Mouse (Mus musculus): ENCODE data around the gene Hist1h2ah. TPM values are rescaled to one million over a fixed set of nuclear protein-coding genes. Genes with fewer than 3 reads are reported as not detected.
A peak's percentile ranks its signal among the peaks of the same experiment; 100 is the strongest.
"Not testable (repeated sequence)": the region's sequence is repeated elsewhere in the genome, so short reads cannot be mapped to it uniquely, and the experiment has no call there.

The Hist1h2ah gene
- polyA plus RNA-seq (2014; fragmentation: Nextera tagmentation; extraction: Ambion mirVana) = 10.1 TPM in 1 of 2 replicates, not detected in the other

DNA sequence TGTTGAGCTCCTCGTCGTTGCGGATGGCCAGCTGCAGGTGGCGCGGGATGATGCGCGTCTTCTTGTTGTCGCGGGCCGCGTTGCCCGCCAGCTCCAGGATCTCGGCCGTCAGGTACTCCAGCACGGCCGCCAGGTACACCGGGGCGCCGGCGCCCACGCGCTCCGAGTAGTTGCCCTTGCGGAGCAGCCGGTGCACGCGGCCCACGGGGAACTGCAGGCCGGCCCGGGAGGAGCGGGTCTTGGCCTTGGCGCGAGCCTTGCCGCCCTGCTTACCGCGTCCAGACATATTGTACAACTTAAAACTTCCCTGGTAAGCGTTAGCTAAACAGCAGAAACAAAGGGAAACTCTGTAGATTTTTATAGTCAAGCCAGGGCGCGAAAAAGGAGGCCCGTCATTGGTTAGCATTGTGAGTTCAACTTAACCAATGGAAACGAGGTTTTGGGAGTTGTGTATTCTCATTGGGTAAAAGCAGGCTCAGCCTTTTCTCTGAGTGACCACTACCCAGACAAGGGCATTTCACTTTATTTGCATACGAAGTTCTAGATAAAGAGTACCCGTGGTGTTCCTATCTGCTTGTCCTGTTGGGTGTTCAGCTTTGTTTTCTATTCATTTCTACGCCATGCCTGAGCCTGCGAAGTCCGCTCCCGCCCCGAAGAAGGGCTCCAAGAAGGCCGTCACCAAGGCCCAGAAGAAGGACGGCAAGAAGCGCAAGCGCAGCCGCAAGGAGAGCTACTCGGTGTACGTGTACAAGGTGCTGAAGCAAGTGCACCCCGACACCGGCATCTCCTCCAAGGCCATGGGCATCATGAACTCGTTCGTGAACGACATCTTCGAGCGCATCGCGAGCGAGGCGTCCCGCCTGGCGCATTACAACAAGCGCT, at the start of gene Hist1h2ah, which contains the start of gene Hist1h2bk:
Gene Hist1h2ah, minus strand, starts transcription at position 302 of the 882 bp plus-strand sequence.
Gene Hist1h2bk, plus strand, starts transcription at position 604 of the 882 bp plus-strand sequence.
- H3K36me3 ChIP-seq (ENCODE audit: control insufficient read depth, insufficient read depth, low read length); H3K4me1 ChIP-seq (ENCODE audit: control insufficient read depth, insufficient read depth, low read length); H3K9me3 ChIP-seq (replicated peaks; ENCODE audit: control insufficient read depth, low read length); H3K27me3 ChIP-seq (ENCODE audit: control insufficient read depth, insufficient read depth, low read length): not testable (repeated sequence)
- Histone ChIP-seq H3K4me2 (peak within 1 kb of the TSS; percentile 70), H3K9ac (ENCODE audit: low read depth, low read length) (peak within 1 kb of the TSS; percentile 83), H3K27ac (ENCODE audit: low read depth, low read length) (peak within 1 kb of the TSS; percentile 82), H3K4me3 (ENCODE audit: low read depth, low read length) (peak within 1 kb of the TSS; percentile 43)
- peak; percentile 93 for ATAC-seq (replicated peaks; ENCODE audit: insufficient number of reproducible peaks, low FRiP score, low TSS enrichment)
- WGBS (ENCODE audit: insufficient replicate concordance) = 0% methylated on average over 21 of the region's 69 CpGs

DNA sequence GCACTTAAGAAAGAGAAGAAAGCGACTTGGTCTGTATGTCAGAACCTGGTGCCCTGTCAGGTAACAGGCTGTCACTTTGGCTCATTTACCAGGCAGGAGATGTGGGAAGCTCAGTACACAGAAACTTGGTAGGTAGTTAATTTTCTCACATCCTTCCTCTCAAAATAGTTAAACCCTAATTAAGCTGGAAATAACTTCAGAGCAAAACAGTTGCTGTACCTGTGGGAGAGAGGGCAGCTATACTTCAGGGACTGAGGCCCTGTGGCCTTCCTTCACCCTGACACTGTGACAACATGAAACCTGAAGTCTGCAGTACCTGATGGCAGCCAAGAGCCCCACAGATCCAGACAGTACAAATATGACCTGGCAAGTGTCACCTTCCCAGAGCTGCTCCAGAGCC, 48.8 kb upstream of the Hist1h2ah start, which contains the start of gene Vmn1r188:
Gene Vmn1r188, plus strand, starts transcription at position 301 of the 400 bp plus-strand sequence.
- H3K4me1 ChIP-seq (ENCODE audit: control insufficient read depth, insufficient read depth, low read length); ATAC-seq (replicated peaks; ENCODE audit: insufficient number of reproducible peaks, low FRiP score, low TSS enrichment); H3K4me3 ChIP-seq (ENCODE audit: low read depth, low read length); H3K36me3 ChIP-seq (ENCODE audit: control insufficient read depth, insufficient read depth, low read length); H3K9me3 ChIP-seq (replicated peaks; ENCODE audit: control insufficient read depth, low read length); H3K9ac ChIP-seq (ENCODE audit: low read depth, low read length); H3K27ac ChIP-seq (ENCODE audit: low read depth, low read length); H3K4me2 ChIP-seq; H3K27me3 ChIP-seq (ENCODE audit: control insufficient read depth, insufficient read depth, low read length): not testable (repeated sequence)
- WGBS (ENCODE audit: insufficient replicate concordance) = 64% methylated on average over 1 of the region's 1 CpGs

- no peak overlapping the region for H3K4me2 ChIP-seq
- H3K9ac ChIP-seq (ENCODE audit: low read depth, low read length) = no peak overlapping the region
- H3K9me3 ChIP-seq (replicated peaks; ENCODE audit: control insufficient read depth, low read length) = no peaks in the 10 kb centered on the region
- H3K4me1 ChIP-seq (ENCODE audit: control insufficient read depth, insufficient read depth, low read length) = no peaks in the 10 kb centered on the region
- WGBS (ENCODE audit: insufficient replicate concordance) = 54% methylated on average over 1 of the region's 1 CpGs
- no peaks in the 10 kb centered on the region for H3K36me3 ChIP-seq (ENCODE audit: control insufficient read depth, insufficient read depth, low read length)
- H3K27me3 ChIP-seq (ENCODE audit: control insufficient read depth, insufficient read depth, low read length) = no peaks in the 10 kb centered on the region
- ATAC-seq (replicated peaks; ENCODE audit: insufficient number of reproducible peaks, low FRiP score, low TSS enrichment) = no peak
- H3K4me3 ChIP-seq (ENCODE audit: low read depth, low read length) = no peak overlapping the region
- no peak overlapping the region for H3K27ac ChIP-seq (ENCODE audit: low read depth, low read length)
Measured at GRCm38 (mm10) chr13:22063468-22063867, 28.1 kb upstream of the Hist1h2ah start.

DNA sequence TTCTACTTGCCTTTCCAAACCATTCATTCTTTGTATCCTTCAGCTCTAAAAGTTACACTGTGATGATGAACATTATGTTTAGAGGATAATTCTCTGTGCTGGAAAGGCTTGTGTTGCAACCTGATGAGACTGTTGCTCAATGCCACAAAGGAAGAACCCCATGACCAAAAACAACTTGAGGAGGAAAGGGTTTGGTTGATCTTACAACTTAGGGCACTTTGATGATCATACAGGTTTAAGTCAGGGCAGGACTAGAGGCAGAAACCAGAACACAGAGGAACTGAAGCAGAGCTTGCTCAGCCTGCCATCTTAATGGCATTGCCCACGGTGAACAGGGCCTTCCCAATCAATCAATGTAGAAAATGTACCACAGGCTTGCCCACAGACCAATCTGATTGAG, 26.1 kb upstream of the Hist1h2ah start:
- Histone ChIP-seq H3K9me3 (replicated peaks; ENCODE audit: control insufficient read depth, low read length) (no peaks in the 10 kb centered on the region), H3K27ac (ENCODE audit: low read depth, low read length) (no peak overlapping the region), H3K4me1 (ENCODE audit: control insufficient read depth, insufficient read depth, low read length) (no peaks in the 10 kb centered on the region), H3K36me3 (ENCODE audit: control insufficient read depth, insufficient read depth, low read length) (no peaks in the 10 kb centered on the region), H3K4me3 (ENCODE audit: low read depth, low read length) (no peak overlapping the region), H3K4me2 (no peak overlapping the region), H3K27me3 (ENCODE audit: control insufficient read depth, insufficient read depth, low read length) (no peaks in the 10 kb centered on the region), H3K9ac (ENCODE audit: low read depth, low read length) (no peak overlapping the region)
- WGBS (ENCODE audit: insufficient replicate concordance) = 93% methylated on average over 1 of the region's 1 CpGs
- ATAC-seq (replicated peaks; ENCODE audit: insufficient number of reproducible peaks, low FRiP score, low TSS enrichment) = no peak

GRCm38 (mm10) chr13:22053754-22054153, 18.4 kb upstream of the Hist1h2ah start:
- no peak overlapping the region for H3K4me2 ChIP-seq
- H3K9me3 ChIP-seq (replicated peaks; ENCODE audit: control insufficient read depth, low read length) = no peaks in the 10 kb centered on the region
- no peak overlapping the region for H3K9ac ChIP-seq (ENCODE audit: low read depth, low read length)
- no peak overlapping the region for H3K27ac ChIP-seq (ENCODE audit: low read depth, low read length)
- WGBS (ENCODE audit: insufficient replicate concordance) = 88% methylated on average over 1 of the region's 1 CpGs
- no peaks in the 10 kb centered on the region for H3K36me3 ChIP-seq (ENCODE audit: control insufficient read depth, insufficient read depth, low read length)
- ATAC-seq (replicated peaks; ENCODE audit: insufficient number of reproducible peaks, low FRiP score, low TSS enrichment) = no peak
- no peaks in the 10 kb centered on the region for H3K27me3 ChIP-seq (ENCODE audit: control insufficient read depth, insufficient read depth, low read length)
- no peak overlapping the region for H3K4me3 ChIP-seq (ENCODE audit: low read depth, low read length)
- H3K4me1 ChIP-seq (ENCODE audit: control insufficient read depth, insufficient read depth, low read length) = 0 out of 2 replicates have a peak, but pooled peaks cover 3% of the 10 kb centered on the region

DNA sequence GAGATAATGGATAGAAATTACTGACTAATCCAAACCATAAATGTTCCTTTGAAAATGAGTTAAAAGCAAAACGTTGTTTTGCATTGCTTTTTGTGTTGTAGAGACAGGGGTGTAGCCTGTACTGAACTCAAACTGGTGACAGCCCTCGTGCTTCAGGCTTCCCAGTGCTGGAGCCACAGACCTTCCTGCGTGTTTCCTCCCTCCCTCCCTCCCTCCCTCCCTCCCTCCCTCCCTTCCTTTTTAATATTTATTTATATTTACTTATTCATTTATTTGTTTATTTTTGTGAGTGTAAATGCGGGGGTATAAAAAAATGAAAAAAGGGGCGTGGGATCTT, 16.1 kb upstream of the Hist1h2ah start:
- Histone ChIP-seq H3K36me3 (ENCODE audit: control insufficient read depth, insufficient read depth, low read length) (no peaks in the 10 kb centered on the region), H3K9me3 (replicated peaks; ENCODE audit: control insufficient read depth, low read length) (no peaks in the 10 kb centered on the region), H3K4me2 (peak overlapping the region; percentile 74), H3K27me3 (ENCODE audit: control insufficient read depth, insufficient read depth, low read length) (no peaks in the 10 kb centered on the region), H3K4me3 (ENCODE audit: low read depth, low read length) (peak overlapping the region; percentile 60), H3K4me1 (ENCODE audit: control insufficient read depth, insufficient read depth, low read length) (0 out of 2 replicates have a peak, but pooled peaks cover 3% of the 10 kb centered on the region), H3K27ac (ENCODE audit: low read depth, low read length) (peak overlapping the region; percentile 85), H3K9ac (ENCODE audit: low read depth, low read length) (peak overlapping the region; percentile 76)
- ATAC-seq (replicated peaks; ENCODE audit: insufficient number of reproducible peaks, low FRiP score, low TSS enrichment) = no peak
- 11% methylated on average over 5 of the region's 5 CpGs for WGBS (ENCODE audit: insufficient replicate concordance)

DNA sequence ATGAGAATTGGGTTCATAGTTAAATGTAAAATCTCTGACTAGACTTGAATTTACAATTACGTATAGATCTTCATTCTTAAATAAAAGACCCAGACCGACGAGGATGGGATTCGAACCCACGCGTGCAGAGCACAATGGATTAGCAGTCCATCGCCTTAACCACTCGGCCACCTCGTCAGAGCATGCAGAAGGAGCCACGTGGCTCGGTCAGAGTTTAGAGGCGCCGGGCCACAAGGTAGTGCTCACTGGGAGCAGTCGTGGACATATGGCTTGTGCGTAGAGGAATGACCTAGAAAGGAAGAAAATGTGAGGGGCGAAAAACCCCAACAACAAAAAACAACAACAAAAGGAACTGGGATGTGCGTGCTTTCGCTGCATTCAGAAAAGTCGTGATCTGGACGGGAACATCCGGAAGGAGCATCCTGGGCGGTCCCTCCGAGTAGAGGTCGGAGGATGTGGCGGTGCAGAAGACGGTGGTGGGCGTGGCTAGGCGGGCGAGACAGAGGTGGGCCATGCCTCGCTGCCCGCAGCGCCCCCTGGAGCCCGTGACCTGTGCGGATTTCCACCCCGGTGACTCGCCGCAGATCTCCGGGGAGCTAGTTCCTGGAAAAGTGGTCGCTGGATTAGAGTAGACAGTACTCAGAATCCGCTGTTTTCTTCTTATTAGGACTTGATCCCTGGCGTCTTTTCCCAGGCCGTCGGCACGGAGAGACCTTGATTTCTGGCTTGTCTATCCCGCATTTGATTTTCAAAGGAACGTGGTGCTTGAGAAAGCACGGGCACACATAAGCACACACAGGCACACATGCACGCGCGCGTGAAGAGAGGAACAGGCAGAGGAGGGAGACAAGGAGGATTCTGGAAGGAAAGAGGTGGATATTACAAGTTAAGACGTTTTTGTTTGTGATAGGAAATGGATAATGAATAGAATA, 15.5 kb upstream of the Hist1h2ah start:
- peak overlapping the region; percentile 85 for H3K27ac ChIP-seq (ENCODE audit: low read depth, low read length)
- H3K9ac ChIP-seq (ENCODE audit: low read depth, low read length) = peak overlapping the region; percentile 76
- H3K36me3 ChIP-seq (ENCODE audit: control insufficient read depth, insufficient read depth, low read length) = no peaks in the 10 kb centered on the region
- 0 out of 2 replicates have a peak, but pooled peaks cover 3% of the 10 kb centered on the region for H3K4me1 ChIP-seq (ENCODE audit: control insufficient read depth, insufficient read depth, low read length)
- H3K4me2 ChIP-seq = peak overlapping the region; percentile 74
- peak overlapping the region; percentile 60 for H3K4me3 ChIP-seq (ENCODE audit: low read depth, low read length)
- H3K27me3 ChIP-seq (ENCODE audit: control insufficient read depth, insufficient read depth, low read length) = no peaks in the 10 kb centered on the region
- under 1% methylated on average over 52 of the region's 52 CpGs for WGBS (ENCODE audit: insufficient replicate concordance)
- H3K9me3 ChIP-seq (replicated peaks; ENCODE audit: control insufficient read depth, low read length) = no peaks in the 10 kb centered on the region
- ATAC-seq (replicated peaks; ENCODE audit: insufficient number of reproducible peaks, low FRiP score, low TSS enrichment) = peak; percentile 96

GRCm38 (mm10) chr13:22049737-22050440, 14.5 kb upstream of the Hist1h2ah start:
- H3K4me1 ChIP-seq (ENCODE audit: control insufficient read depth, insufficient read depth, low read length) = 0 out of 2 replicates have a peak, but pooled peaks cover 3% of the 10 kb centered on the region
- 1% methylated on average over 14 of the region's 14 CpGs for WGBS (ENCODE audit: insufficient replicate concordance)
- ATAC-seq (replicated peaks; ENCODE audit: insufficient number of reproducible peaks, low FRiP score, low TSS enrichment) = 0 out of 2 replicates have a peak, but pooled peaks have one; percentile 5

More at GRCm38 (mm10) chr13:22049737-22050440, 14.5 kb upstream of the Hist1h2ah start:
- Histone ChIP-seq H3K4me3 (ENCODE audit: low read depth, low read length) (peak overlapping the region; percentile 60), H3K27ac (ENCODE audit: low read depth, low read length) (peak overlapping the region; percentile 85), H3K9ac (ENCODE audit: low read depth, low read length) (peak overlapping the region; percentile 49; the same call in 1 of the 2 replicates), H3K4me2 (peak overlapping the region; percentile 74), H3K9me3 (replicated peaks; ENCODE audit: control insufficient read depth, low read length) (no peaks in the 10 kb centered on the region), H3K36me3 (ENCODE audit: control insufficient read depth, insufficient read depth, low read length) (no peaks in the 10 kb centered on the region), H3K27me3 (ENCODE audit: control insufficient read depth, insufficient read depth, low read length) (no peaks in the 10 kb centered on the region)

Measured in heart, embryonic 11.5 days (tissue).